7 mouse cellular contexts compared by ENCODE assay signal in the genomic region with DNA sequence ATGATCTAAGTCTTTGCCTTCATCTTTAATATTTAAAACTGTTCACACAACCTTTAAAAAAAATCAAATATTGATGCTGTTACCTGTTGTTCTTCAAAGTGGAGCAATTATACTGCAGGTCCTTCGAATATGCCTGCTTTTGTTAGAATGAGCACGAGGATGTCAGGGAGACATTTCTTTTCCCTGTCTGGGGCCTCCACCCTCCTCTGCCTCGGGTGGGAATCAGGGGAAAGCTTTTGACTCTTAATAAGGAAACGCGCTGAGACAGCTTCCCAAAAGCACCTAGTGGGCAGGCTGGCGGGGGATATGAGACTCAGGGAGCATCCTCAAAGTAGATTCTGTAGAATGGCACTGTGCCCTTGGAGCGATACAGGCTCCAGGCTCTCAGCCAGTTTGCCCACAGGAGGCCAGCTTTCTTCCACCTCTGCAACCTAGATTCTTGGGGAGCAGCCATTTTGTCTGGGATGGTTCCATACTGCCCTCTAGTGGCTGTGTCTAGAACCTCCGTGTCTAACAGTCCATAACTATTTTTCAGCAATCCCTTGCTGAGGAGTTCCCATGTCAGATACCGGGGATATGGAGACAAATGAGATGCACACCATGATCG.
DNase-seq lines count a peak whose midpoint lies in the region; ATAC-seq and TF ChIP-seq lines count a peak whose summit lies in the region.

No protein-coding gene starts in this region.

- ATAC-seq in hindbrain, embryonic 16.5 days, result peak; percentile 90
- peak; percentile 78 for ATAC-seq in midbrain, embryonic 11.5 days (ENCODE audit: low FRiP score)

- no peaks in the 10 kb centered on the region for H3K9me3 ChIP-seq in hindbrain, embryonic 16.5 days (ENCODE audit: control insufficient read depth, low read length)
- H3K9me3 ChIP-seq in midbrain, embryonic 11.5 days (ENCODE audit: control insufficient read depth, low read length), result no peaks in the 10 kb centered on the region

- peak; percentile 92 for TF ChIP-seq CTCF in left cerebral cortex, adult 2 months (IDR thresholded peaks at IDR 0.05)

- H3K4me2 ChIP-seq in hindbrain, embryonic 16.5 days (ENCODE audit: low read length), result peak overlapping the region; percentile 39
- no peak overlapping the region for H3K4me2 ChIP-seq in midbrain, embryonic 11.5 days

- peak overlapping the region; percentile 61; the same call in 1 of the 2 replicates for H3K27ac ChIP-seq in hindbrain, embryonic 16.5 days (ENCODE audit: low read depth, low read length)
- H3K27ac ChIP-seq in left cerebral cortex, adult 2 months, result no peak overlapping the region; the same call in 1 of the 2 replicates
- H3K27ac ChIP-seq in midbrain, embryonic 11.5 days (ENCODE audit: low read depth, low read length), result no peak overlapping the region

- H3K27me3 ChIP-seq in hindbrain, embryonic 16.5 days (replicated peaks; ENCODE audit: control insufficient read depth, insufficient read depth, low read length), result no peaks in the 10 kb centered on the region
- no peaks in the 10 kb centered on the region for H3K27me3 ChIP-seq in midbrain, embryonic 11.5 days (ENCODE audit: control insufficient read depth, insufficient read depth, low read length)
- no peaks in the 10 kb centered on the region for H3K27me3 ChIP-seq in splenic B cell, adult 2 months (ENCODE audit: control insufficient read depth, insufficient read depth, low read length, poor library complexity, severe bottlenecking)

- no peak overlapping the region for H3K4me3 ChIP-seq in hindbrain, embryonic 16.5 days (ENCODE audit: low read length)
- H3K4me3 ChIP-seq in left cerebral cortex, adult 2 months, result peak overlapping the region; percentile 9; the same call in 1 of the 2 replicates
- H3K4me3 ChIP-seq in midbrain, embryonic 11.5 days (ENCODE audit: low read depth, low read length), result no peak overlapping the region

- intact Hi-C loops in left cerebral cortex, adult 2 months (cut with DNase I), result loop anchor here (1.0 to 5.0 kb wide), 2 partner anchors 327 to 341 kb away; no protein-coding TSS in a partner anchor

- peak; percentile 50 to 57 for DNase-seq in adrenal gland, adult 18-20 months (ENCODE audit: low spot score in 2 of 2)
- peak; percentile 98 for DNase-seq in cerebellum, adult 9-11 months
- peak; percentile 55 to 71 for DNase-seq in frontal cortex, postnatal 10 days (ENCODE audit: low spot score in 2 of 2)
- peak; percentile 77 to 80 for DNase-seq in left cerebral cortex, adult 2 months (ENCODE audit: extremely low spot score in 1 of 2, low spot score in 2 of 2)
- peak; percentile 95 for DNase-seq in midbrain, embryonic 11.5 days (ENCODE audit: low spot score, missing footprints)
- DNase-seq in splenic B cell, adult 2 months (ENCODE audit: low read depth, low spot score), result peak; percentile 1

- WGBS in hindbrain, embryonic 16.5 days, result 18% methylated on average over 10 of the region's 10 CpGs
- WGBS in midbrain, embryonic 11.5 days, result 36% methylated on average over 10 of the region's 10 CpGs

- H3K4me1 ChIP-seq in hindbrain, embryonic 16.5 days (ENCODE audit: control insufficient read depth, insufficient read depth, low read depth, low read length), result peaks cover 4% of the 10 kb centered on the region
- no peaks in the 10 kb centered on the region for H3K4me1 ChIP-seq in midbrain, embryonic 11.5 days (ENCODE audit: control insufficient read depth, insufficient read depth, low read length)

- peak overlapping the region; percentile 17; the same call in 1 of the 2 replicates for H3K9ac ChIP-seq in hindbrain, embryonic 16.5 days (ENCODE audit: low read depth, low read length)
- H3K9ac ChIP-seq in midbrain, embryonic 11.5 days (ENCODE audit: low read length), result no peak overlapping the region

- no peaks in the 10 kb centered on the region for H3K36me3 ChIP-seq in hindbrain, embryonic 16.5 days (ENCODE audit: control insufficient read depth, insufficient read depth, low read length)
- H3K36me3 ChIP-seq in midbrain, embryonic 11.5 days (ENCODE audit: control insufficient read depth, insufficient read depth, low read length), result no peaks in the 10 kb centered on the region
- H3K36me3 ChIP-seq in splenic B cell, adult 2 months (ENCODE audit: control insufficient read depth, insufficient read depth, low read length, poor library complexity, severe bottlenecking), result no peaks in the 10 kb centered on the region

Comparison
In these comparisons a context has a peak if more than half of its experiments do, and no peak if none do; other contexts are left out.
1. DNase-seq: peak in every context shown above with its lines; median percentile 98 in cerebellum, adult 9-11 months; 95 in midbrain, embryonic 11.5 days; 78 in left cerebral cortex, adult 2 months; 63 in frontal cortex, postnatal 10 days; 54 in adrenal gland, adult 18-20 months; 1 in splenic B cell, adult 2 months.